Comparison of ENCODE assay signal across 9 mouse cellular contexts in genomic region chr4:138851463-138851862, GRCm38 (mm10). TPM values are rescaled to one million over a fixed set of nuclear protein-coding genes. Genes with fewer than 3 reads are reported as not detected.
DNase-seq lines count a peak whose midpoint lies in the region; ATAC-seq lines count a peak whose summit lies in the region.
"Had no signal": no experiment of that assay in that cellular context is flagged by ENCODE, and none has a peak within 500 bp of the region (broad histone marks: within the 10 kb centered on the region; RNA-seq: fewer than 3 reads in every experiment).

No protein-coding gene starts in this region.

- no peaks in the 10 kb centered on the region for H3K27me3 ChIP-seq in forebrain, embryonic 14.5 days (replicated peaks; ENCODE audit: control insufficient read depth, insufficient read depth, low read length)
- H3K27me3 ChIP-seq in hindbrain, embryonic 12.5 days = peaks cover 5% of the 10 kb centered on the region

- peak; percentile 65 for DNase-seq in R1 (ENCODE audit: low read depth, low spot score)
- DNase-seq in c-Kit-positive CD71-positive TER-119-negative erythroid progenitor cells, embryonic 14.5 days (ENCODE audit: low read depth) = peak; percentile 14
- DNase-seq in forebrain, embryonic 14.5 days (ENCODE audit: low spot score) = peak; percentile 85
- peak; percentile 76 to 82 for DNase-seq in layer of hippocampus, postnatal 25 days (ENCODE audit: extremely low spot score in 1 of 2, low spot score in 1 of 2)
- DNase-seq in right cerebral cortex, postnatal 36 days (ENCODE audit: low spot score in 2 of 2) = peak; percentile 63 to 70

- no peak overlapping the region for H3K9ac ChIP-seq in forebrain, embryonic 14.5 days (ENCODE audit: low read length)
- no peak overlapping the region for H3K9ac ChIP-seq in hindbrain, embryonic 12.5 days

- no peaks in the 10 kb centered on the region; the same call in 1 of the 2 replicates for H3K9me3 ChIP-seq in forebrain, embryonic 14.5 days (replicated peaks; ENCODE audit: control insufficient read depth, low read length)
- H3K9me3 ChIP-seq in hindbrain, embryonic 12.5 days (replicated peaks) = no peaks in the 10 kb centered on the region

- H3K4me1 ChIP-seq in forebrain, embryonic 14.5 days (ENCODE audit: control insufficient read depth, insufficient read depth, low read length) = no peaks in the 10 kb centered on the region
- H3K4me1 ChIP-seq in hindbrain, embryonic 12.5 days = no peaks in the 10 kb centered on the region

- peak; percentile 63 for ATAC-seq in forebrain, embryonic 14.5 days
- ATAC-seq in hindbrain, embryonic 12.5 days (ENCODE audit: low FRiP score) = 0 out of 2 replicates have a peak, but pooled peaks have one; percentile 38
- ATAC-seq in megakaryocyte-erythroid progenitor cell, adult 5-6 weeks (replicated peaks; ENCODE audit: low FRiP score, low TSS enrichment, poor library complexity, severe bottlenecking) = peak; percentile 78; the same call in 1 of the 2 replicates
- no peak for ATAC-seq in inflammation-experienced regulatory T-cells, adult 6 months

- WGBS in forebrain, embryonic 14.5 days = 3% methylated on average over 4 of the region's 4 CpGs
- 8% methylated on average over 4 of the region's 4 CpGs for WGBS in hindbrain, embryonic 12.5 days

- no peak overlapping the region for H3K4me3 ChIP-seq in forebrain, embryonic 14.5 days (ENCODE audit: low read depth, low read length)
- H3K4me3 ChIP-seq in hindbrain, embryonic 12.5 days = no peak overlapping the region

- H3K36me3 ChIP-seq in forebrain, embryonic 14.5 days (ENCODE audit: control insufficient read depth, insufficient read depth, low read length) = no peaks in the 10 kb centered on the region
- no peaks in the 10 kb centered on the region for H3K36me3 ChIP-seq in hindbrain, embryonic 12.5 days

- no peak overlapping the region for H3K4me2 ChIP-seq in forebrain, embryonic 14.5 days (ENCODE audit: low read length)
- no peak overlapping the region for H3K4me2 ChIP-seq in hindbrain, embryonic 12.5 days (replicated peaks)

- no peak overlapping the region for H3K27ac ChIP-seq in forebrain, embryonic 14.5 days (ENCODE audit: low read depth, low read length)
- H3K27ac ChIP-seq in hindbrain, embryonic 12.5 days = no peak overlapping the region

RNA-seq across cellular contexts. Expression of gene Pla2g5, which starts 11.8 kb away (rescaled TPM):
- 0.67 and 1.0 TPM in 2 replicates for polyA plus RNA-seq in forebrain, embryonic 14.5 days (2014; fragmentation: Nextera tagmentation; extraction: Ambion mirVana)
- not detected in 2 replicates for polyA plus RNA-seq in hindbrain, embryonic 12.5 days (2016; fragmentation: Nextera tagmentation; extraction: Ambion mirVana)
- 1 to 10 TPM in 1 of 2 experiments, under 1 TPM in 1; 0.76 to 1.1 TPM for total RNA-seq in layer of hippocampus, postnatal 25 days (2021)
- not detected in 2 replicates for total RNA-seq in megakaryocyte-erythroid progenitor cell, adult 5-6 weeks (2014; fragmentation: Nextera tagmentation)
- total RNA-seq in megakaryocyte-erythroid progenitor cell, adult 5-6 weeks (2017) = not detected in 2 replicates
- not detected for polyA plus RNA-seq in inflammation-experienced regulatory T-cells, adult 6 months (2017; shearing (Covaris generic))
- polyA plus RNA-seq: liver, embryonic 16.5 days had no signal

RNA-seq across cellular contexts. Expression of gene Gm13030, which starts 22.3 kb away (rescaled TPM):
- polyA plus RNA-seq in forebrain, embryonic 14.5 days (2014; fragmentation: Nextera tagmentation; extraction: Ambion mirVana) = not detected in 2 replicates
- not detected in 2 replicates for polyA plus RNA-seq in hindbrain, embryonic 12.5 days (2016; fragmentation: Nextera tagmentation; extraction: Ambion mirVana)
- total RNA-seq in layer of hippocampus, postnatal 25 days (2021) = not detected
- not detected in 2 replicates for total RNA-seq in megakaryocyte-erythroid progenitor cell, adult 5-6 weeks (2014; fragmentation: Nextera tagmentation)
- total RNA-seq in megakaryocyte-erythroid progenitor cell, adult 5-6 weeks (2017) = not detected in 2 replicates
- not detected for polyA plus RNA-seq in inflammation-experienced regulatory T-cells, adult 6 months (2017; shearing (Covaris generic))
- polyA plus RNA-seq: liver, embryonic 16.5 days had no signal

RNA-seq across cellular contexts. Expression of gene Pla2g2e, which starts 26.3 kb away (rescaled TPM):
- polyA plus RNA-seq in forebrain, embryonic 14.5 days (2014; fragmentation: Nextera tagmentation; extraction: Ambion mirVana) = not detected in 2 replicates
- not detected in 2 replicates for polyA plus RNA-seq in hindbrain, embryonic 12.5 days (2016; fragmentation: Nextera tagmentation; extraction: Ambion mirVana)
- not detected for total RNA-seq in layer of hippocampus, postnatal 25 days (2021)
- total RNA-seq in megakaryocyte-erythroid progenitor cell, adult 5-6 weeks (2014; fragmentation: Nextera tagmentation) = not detected in 2 replicates
- not detected in 2 replicates for total RNA-seq in megakaryocyte-erythroid progenitor cell, adult 5-6 weeks (2017)
- polyA plus RNA-seq in inflammation-experienced regulatory T-cells, adult 6 months (2017; shearing (Covaris generic)) = not detected
- polyA plus RNA-seq: liver, embryonic 16.5 days had no signal

Comparison
In these comparisons a context has a peak if more than half of its experiments do, and no peak if none do; other contexts are left out.
1. DNase-seq: peak in every context shown above with its lines; median percentile 85 in forebrain, embryonic 14.5 days; 79 in layer of hippocampus, postnatal 25 days; 66 in right cerebral cortex, postnatal 36 days; 65 in R1; 14 in c-Kit-positive CD71-positive TER-119-negative erythroid progenitor cells, embryonic 14.5 days.